Mouse (Mus musculus) liver, embryonic 11.5 days (tissue): ENCODE measurements at regions not wholly inside any gene's neighbourhood (a gene's known extent, or its start where the extent isn't known, plus 50 kb on each side); places are given as distances from the start of the nearest gene placed in this dataset.

Source experiments
- ATAC-seq: fragments of 200-750 bp; cut with Nextera tagmentation; replicated peaks from 2 replicates; pipeline ENCODE4 v1.8.0; 2017; ENCODE audit warnings: moderate number of reproducible peaks, mild to moderate bottlenecking, moderate TSS enrichment, moderate library complexity; ENCODE audit not compliant: low FRiP score
- DNase-seq: peaks from one replicate; pipeline ENCODE4 v3.0.0-alpha.2; 2017; ENCODE audit warnings: low spot score
- H3K27ac ChIP-seq: fragments of 300-500 bp; sonication (generic); 2 replicates; pipeline ENCODE4 v1.5.1; 2014; ENCODE audit warnings: mild to moderate bottlenecking, low read depth, low read length, control low read depth
- H3K27me3 ChIP-seq: fragments of 300-500 bp; sonication (generic); replicated peaks from 2 replicates; pipeline ENCODE4 v1.6.1; 2014; ENCODE audit warnings: low read length, mixed read lengths; ENCODE audit not compliant: control insufficient read depth, insufficient read depth
- H3K36me3 ChIP-seq: fragments of 300-500 bp; sonication (generic); 2 replicates; pipeline ENCODE4 v1.6.1; 2014; ENCODE audit warnings: mild to moderate bottlenecking, low read length, moderate library complexity, mixed read lengths; ENCODE audit not compliant: control insufficient read depth, insufficient read depth
- H3K4me1 ChIP-seq: fragments of 300-500 bp; sonication (generic); replicated peaks from 2 replicates; pipeline ENCODE4 v1.6.1; 2014; ENCODE audit warnings: low read length, mixed read lengths; ENCODE audit not compliant: control insufficient read depth, insufficient read depth
- H3K4me2 ChIP-seq: fragments of 300-500 bp; sonication (generic); 2 replicates; pipeline ENCODE4 v1.6.1; 2014; ENCODE audit warnings: mild to moderate bottlenecking, control low read depth, moderate library complexity
- H3K4me3 ChIP-seq: fragments of 300-500 bp; sonication (generic); 2 replicates; pipeline ENCODE4 v1.5.1; 2014; ENCODE audit warnings: low read depth, low read length, control low read depth
- H3K9ac ChIP-seq: fragments of 300-500 bp; sonication (generic); 2 replicates; pipeline ENCODE4 v1.6.1; 2014; ENCODE audit warnings: low read depth, low read length, control low read depth
- H3K9me3 ChIP-seq: fragments of 300-500 bp; sonication (generic); 2 replicates; pipeline ENCODE4 v1.6.1; 2016; ENCODE audit warnings: low read length, inconsistent platforms, mixed read lengths; ENCODE audit not compliant: control insufficient read depth
- WGBS: fragments of 180-500 bp; shearing (Covaris S2); extraction: QIAGEN DNeasy Blood & Tissue Kit; methylation state at CpG from one replicate; pipeline ENCODE4 v1.1.7; 2014; 5-methylcytosine and 5-hydroxymethylcytosine counted together

- no peaks in the 10 kb centered on the region for H3K27me3 ChIP-seq
- H3K9me3 ChIP-seq, result no peaks in the 10 kb centered on the region
- no peak overlapping the region for H3K4me2 ChIP-seq
- no peaks in the 10 kb centered on the region for H3K4me1 ChIP-seq
- DNase-seq (no peak), ATAC-seq (no peak)
- no peak overlapping the region for H3K9ac ChIP-seq
- no peaks in the 10 kb centered on the region for H3K36me3 ChIP-seq
- 69% methylated on average over 2 of the region's 2 CpGs for WGBS
- no peak overlapping the region for H3K27ac ChIP-seq
- H3K4me3 ChIP-seq, result no peak overlapping the region
Observed at GRCm38 (mm10) chr10:91528305-91528704, 347.2 kb upstream of the Tmpo start.

DNA sequence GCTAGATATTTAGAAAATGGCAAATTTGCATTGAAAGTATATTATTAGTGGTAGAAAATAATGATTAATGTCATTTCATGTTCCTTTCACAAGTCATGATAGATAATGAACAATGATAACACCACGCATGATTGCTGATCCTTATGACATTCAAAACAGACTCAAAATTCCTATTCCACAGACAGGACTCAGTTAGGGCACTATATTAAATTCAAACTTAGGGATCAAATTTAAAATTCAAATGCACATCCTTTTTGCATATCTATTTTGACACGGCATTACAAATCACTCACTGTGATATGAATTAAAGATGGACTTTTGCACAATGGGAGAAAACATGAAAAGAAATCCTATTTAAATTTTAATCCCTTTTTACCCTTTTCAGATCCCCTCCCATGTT, 340.1 kb upstream of the Tmpo start:
- Histone ChIP-seq H3K4me2 (no peak overlapping the region), H3K9ac (no peak overlapping the region), H3K9me3 (no peaks in the 10 kb centered on the region), H3K27me3 (no peaks in the 10 kb centered on the region), H3K36me3 (no peaks in the 10 kb centered on the region), H3K27ac (no peak overlapping the region), H3K4me1 (no peaks in the 10 kb centered on the region), H3K4me3 (no peak overlapping the region)
- 89% methylated on average over 2 of the region's 2 CpGs for WGBS
- no peak for ATAC-seq
- no peak for DNase-seq

DNA sequence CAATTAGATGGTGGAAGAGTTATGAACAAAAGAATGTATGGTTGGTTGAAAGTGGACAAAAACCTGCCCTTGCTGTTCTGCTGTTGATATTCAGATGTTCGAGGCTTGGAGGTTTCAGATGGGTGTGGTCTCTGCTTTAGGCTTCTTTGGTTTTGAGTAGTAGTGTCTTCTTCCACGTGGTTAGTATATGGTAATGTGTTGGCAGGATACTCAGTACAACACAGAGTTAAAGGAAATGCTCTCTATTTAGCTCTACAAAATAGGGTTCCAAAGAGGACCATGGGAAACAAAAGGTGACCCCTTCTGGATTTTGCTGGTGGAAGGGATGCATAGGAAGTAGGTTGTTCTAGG, 333.9 kb upstream of the Tmpo start:
- H3K9ac ChIP-seq, result no peak overlapping the region
- no peak for DNase-seq
- H3K27me3 ChIP-seq, result no peaks in the 10 kb centered on the region
- H3K9me3 ChIP-seq, result no peaks in the 10 kb centered on the region
- H3K36me3 ChIP-seq, result no peaks in the 10 kb centered on the region
- no peak overlapping the region for H3K4me3 ChIP-seq
- 61% methylated on average over 2 of the region's 2 CpGs for WGBS
- ATAC-seq, result no peak
- H3K27ac ChIP-seq, result no peak overlapping the region
- no peaks in the 10 kb centered on the region for H3K4me1 ChIP-seq
- H3K4me2 ChIP-seq, result no peak overlapping the region

- no peak for DNase-seq
- no peak overlapping the region for H3K4me3 ChIP-seq
- WGBS, result 83% methylated on average over 9 of the region's 9 CpGs
- no peak for ATAC-seq
- no peaks in the 10 kb centered on the region for H3K36me3 ChIP-seq
- no peak overlapping the region for H3K27ac ChIP-seq
- H3K4me2 ChIP-seq, result no peak overlapping the region
- no peaks in the 10 kb centered on the region for H3K4me1 ChIP-seq
- H3K9ac ChIP-seq, result no peak overlapping the region
- H3K9me3 ChIP-seq, result no peaks in the 10 kb centered on the region
- no peaks in the 10 kb centered on the region for H3K27me3 ChIP-seq
Observed at GRCm38 (mm10) chr10:91514163-91515020, 333.3 kb upstream of the Tmpo start.

DNA sequence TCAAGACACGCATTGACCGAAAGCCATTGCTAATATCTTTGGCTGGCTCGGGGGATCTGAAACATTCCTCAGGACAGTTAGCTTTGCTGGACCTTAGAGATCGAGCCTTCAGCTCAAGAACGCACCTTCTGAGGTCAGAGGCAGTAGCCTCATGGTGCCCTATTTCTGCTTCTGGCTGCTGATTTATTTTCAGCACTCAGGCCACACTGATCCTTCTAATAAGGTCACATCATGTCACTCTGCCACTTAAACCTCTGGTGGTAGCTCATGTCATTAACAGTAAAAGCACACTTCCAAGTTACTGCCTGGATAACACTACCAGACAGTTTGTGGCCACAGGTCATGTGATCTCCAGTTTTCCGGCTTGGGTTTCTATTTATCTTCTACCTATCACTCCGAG, 325.9 kb upstream of the Tmpo start:
- H3K4me1 ChIP-seq, result no peaks in the 10 kb centered on the region
- no peak overlapping the region for H3K4me3 ChIP-seq
- DNase-seq (no peak), ATAC-seq (no peak)
- H3K9ac ChIP-seq, result no peak overlapping the region
- 77% methylated on average over 7 of the region's 7 CpGs for WGBS
- no peaks in the 10 kb centered on the region for H3K36me3 ChIP-seq
- H3K27ac ChIP-seq, result no peak overlapping the region
- no peaks in the 10 kb centered on the region for H3K9me3 ChIP-seq
- H3K27me3 ChIP-seq, result no peaks in the 10 kb centered on the region
- H3K4me2 ChIP-seq, result no peak overlapping the region

DNA sequence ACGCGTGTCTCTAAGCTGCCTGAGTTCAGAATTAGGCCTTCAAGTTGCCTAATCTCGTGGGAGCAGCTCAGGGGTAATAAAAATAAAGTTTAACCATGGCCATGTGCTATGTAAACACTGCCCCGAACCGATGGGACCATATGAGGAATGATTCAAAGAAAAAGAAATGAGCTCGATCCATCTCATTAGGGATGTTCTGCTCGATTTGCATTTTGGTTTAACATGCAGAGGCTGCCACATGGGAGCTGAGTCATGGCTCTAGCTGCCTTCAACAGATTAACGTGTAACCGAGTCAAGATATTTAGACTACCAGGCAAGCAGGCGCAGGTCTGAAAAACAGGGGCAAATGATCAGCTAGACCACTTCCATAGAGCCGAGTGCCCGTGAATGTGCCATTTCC, 323.8 kb upstream of the Tmpo start:
- no peak overlapping the region for H3K4me3 ChIP-seq
- no peaks in the 10 kb centered on the region for H3K27me3 ChIP-seq
- H3K36me3 ChIP-seq, result no peaks in the 10 kb centered on the region
- no peak overlapping the region for H3K4me2 ChIP-seq
- no peak for ATAC-seq
- WGBS, result 80% methylated on average over 12 of the region's 12 CpGs
- H3K27ac ChIP-seq, result no peak overlapping the region
- no peak overlapping the region for H3K9ac ChIP-seq
- H3K4me1 ChIP-seq, result no peaks in the 10 kb centered on the region
- DNase-seq, result no peak
- H3K9me3 ChIP-seq, result no peaks in the 10 kb centered on the region

- Histone ChIP-seq H3K27me3 (no peaks in the 10 kb centered on the region), H3K4me3 (no peak overlapping the region), H3K9me3 (no peaks in the 10 kb centered on the region), H3K27ac (no peak overlapping the region), H3K4me2 (no peak overlapping the region), H3K4me1 (no peaks in the 10 kb centered on the region), H3K9ac (no peak overlapping the region), H3K36me3 (no peaks in the 10 kb centered on the region)
- no peak for ATAC-seq
- 74% methylated on average over 4 of the region's 4 CpGs for WGBS
- no peak for DNase-seq
Observed at GRCm38 (mm10) chr10:91498543-91498942, 317.4 kb upstream of the Tmpo start.

DNA sequence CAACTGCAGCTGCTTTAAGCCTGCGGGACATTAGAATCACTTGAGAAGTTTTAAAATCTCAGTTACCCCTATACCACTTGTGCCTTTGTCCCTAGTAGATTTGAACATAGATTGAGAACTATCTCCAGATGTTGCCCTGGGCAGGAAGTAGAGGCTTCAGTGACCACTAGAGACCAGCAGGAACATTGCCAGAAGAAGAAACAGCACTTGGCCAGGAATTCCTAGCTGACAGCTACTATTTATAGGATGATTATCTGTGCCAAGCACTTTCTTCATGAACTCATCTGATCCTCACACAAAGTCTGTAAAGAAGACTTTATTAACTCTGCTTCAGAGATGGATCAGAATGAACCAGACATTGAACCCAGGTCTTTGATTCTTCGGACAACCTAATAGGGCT, 283.6 kb upstream of the Tmpo start:
- ATAC-seq (no peak), DNase-seq (no peak)
- no peaks in the 10 kb centered on the region for H3K36me3 ChIP-seq
- no peak overlapping the region for H3K9ac ChIP-seq
- H3K27me3 ChIP-seq, result no peaks in the 10 kb centered on the region
- no peak overlapping the region for H3K4me3 ChIP-seq
- H3K4me2 ChIP-seq, result no peak overlapping the region
- no peaks in the 10 kb centered on the region for H3K9me3 ChIP-seq
- 86% methylated on average over 2 of the region's 2 CpGs for WGBS
- no peaks in the 10 kb centered on the region for H3K4me1 ChIP-seq
- no peak overlapping the region for H3K27ac ChIP-seq

GRCm38 (mm10) chr10:91447974-91448703, 267.0 kb upstream of the Tmpo start:
- no peak overlapping the region for H3K9ac ChIP-seq
- H3K27ac ChIP-seq, result no peak overlapping the region
- H3K9me3 ChIP-seq, result no peaks in the 10 kb centered on the region
- H3K36me3 ChIP-seq, result no peaks in the 10 kb centered on the region
- no peak overlapping the region for H3K4me3 ChIP-seq
- ATAC-seq (no peak), DNase-seq (no peak)
- no peaks in the 10 kb centered on the region for H3K4me1 ChIP-seq
- H3K27me3 ChIP-seq, result no peaks in the 10 kb centered on the region
- WGBS, result 55% methylated on average over 10 of the region's 10 CpGs
- no peak overlapping the region for H3K4me2 ChIP-seq
